Mouse (Mus musculus) MEL (cell line): ENCODE measurements at regions not wholly inside any gene's neighbourhood (a gene's known extent, or its start where the extent isn't known, plus 50 kb on each side); places are given as distances from the start of the nearest gene placed in this dataset.

ENCODE experiments used
- CTCF ChIP-seq, 3 experiments: IDR thresholded peaks in 2 of 3; conservative IDR thresholded peaks in 1 of 3; 2 replicates each; pipeline ENCODE4 v1.5.1; 2011 to 2012; ENCODE audit warnings: low read length in 3 of 3, low read depth in 2 of 3, mild to moderate bottlenecking in 2 of 3, improper control_type of control experiment in 1 of 3, inconsistent platforms in 1 of 3, mixed read lengths in 1 of 3, moderate library complexity in 1 of 3; ENCODE audit not compliant: control insufficient read depth in 1 of 3, insufficient read depth in 1 of 3, poor library complexity in 1 of 3, severe bottlenecking in 1 of 3
- GATA1 ChIP-seq: IDR thresholded peaks from 2 replicates; pipeline ENCODE4 v1.6.1; 2011; ENCODE audit warnings: low read depth, low read length, improper control_type of control experiment
- RAD21 ChIP-seq: IDR thresholded peaks from 2 replicates; pipeline ENCODE4 v1.6.1; 2011; ENCODE audit warnings: mild to moderate bottlenecking, low read depth, low read length, improper control_type of control experiment
- ZKSCAN1 ChIP-seq: IDR thresholded peaks from 2 replicates; pipeline ENCODE4 v1.6.1; 2012; ENCODE audit warnings: low read depth, mild to moderate bottlenecking, inconsistent platforms, low read length, improper control_type of control experiment, moderate library complexity

DNA sequence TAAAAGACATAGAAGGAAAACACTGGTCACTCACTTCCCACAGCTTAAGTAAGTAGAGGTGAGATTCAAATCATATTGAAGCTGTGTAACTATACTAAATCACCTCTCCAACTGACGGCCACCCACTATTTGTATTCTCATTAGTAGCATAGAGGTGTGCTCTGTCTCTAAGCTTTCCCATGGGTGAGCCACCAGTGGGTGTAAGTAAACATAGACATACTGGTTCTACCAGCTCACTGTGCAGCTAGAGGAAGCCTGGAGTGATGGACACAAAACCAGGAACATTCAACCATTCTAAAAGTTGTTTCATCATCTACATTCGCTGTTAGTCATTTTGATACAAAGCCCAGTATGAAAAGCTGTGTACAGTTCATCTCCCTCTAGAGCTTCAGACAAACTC, 170.1 kb upstream of the Mgat5 start:
- no peak for TF ChIP-seq RAD21
- no peak for TF ChIP-seq CTCF (IDR thresholded peaks at IDR 0.05 in 2 of 3, conservative IDR thresholded peaks at IDR 0.05 in 1 of 3; ENCODE audit: control insufficient read depth in 1 of 3, insufficient read depth in 1 of 3, low read depth in 2 of 3, low read length in 3 of 3, poor library complexity in 1 of 3, severe bottlenecking in 1 of 3)
- no peak for TF ChIP-seq GATA1
- TF ChIP-seq ZKSCAN1: no peak
